Mouse (Mus musculus) left cerebral cortex, adult 11 months (tissue): ENCODE measurements around the gene Rhox1.
A peak's percentile ranks its signal among the peaks of the same experiment; 100 is the strongest.
"Not testable (repeated sequence)": the region's sequence is repeated elsewhere in the genome, so short reads cannot be mapped to it uniquely, and the experiment has no call there.

ENCODE experiments used
- DNase-seq: peaks from one replicate; pipeline ENCODE4 v3.0.0; 2022; ENCODE audit warnings: low spot score

The Rhox1 gene

DNA sequence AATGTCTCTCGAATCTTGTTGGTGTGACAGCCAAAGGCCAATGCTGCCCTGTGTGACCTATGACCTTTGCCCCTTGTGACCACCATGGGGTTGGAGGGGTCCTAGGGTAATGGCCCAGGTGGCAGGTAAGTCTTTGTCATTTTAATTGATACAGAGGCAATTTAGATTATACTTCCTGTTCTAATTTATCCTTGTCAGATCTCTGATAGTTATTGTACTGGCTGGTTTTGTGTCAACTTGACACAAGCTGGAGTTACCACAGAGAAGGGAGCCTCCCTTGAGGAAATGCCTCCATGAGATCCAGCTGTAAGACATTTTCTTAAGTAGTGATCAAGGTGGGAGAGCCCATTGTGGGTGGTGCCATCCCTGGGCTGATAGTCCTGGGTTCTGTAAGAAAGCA lies at the start of gene Rhox1:
Gene Rhox1, minus strand, starts transcription at position 101 of the 400 bp plus-strand sequence.
- DNase-seq: not testable (repeated sequence)

DNA sequence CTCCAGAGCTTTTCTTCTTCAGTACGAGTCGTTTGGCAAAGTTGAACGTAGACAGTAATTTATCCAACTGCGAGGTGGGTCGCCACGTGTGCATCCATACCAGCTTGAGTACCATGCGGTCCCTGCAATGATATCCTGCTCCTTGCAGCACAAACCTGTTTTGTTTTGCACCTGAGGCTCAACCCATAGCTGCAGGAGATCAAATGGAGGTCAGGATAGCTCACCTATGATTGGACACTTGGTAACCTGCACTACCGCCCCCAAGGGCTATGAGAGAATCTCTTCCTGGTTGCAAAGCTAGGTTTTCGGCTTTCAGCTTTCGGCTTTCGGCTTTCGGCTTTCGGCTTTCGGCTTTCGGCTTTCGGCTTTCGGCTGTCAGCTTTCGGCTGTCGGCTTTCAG lies 43.0 kb upstream of the Rhox1 start, which contains the start of gene Rhox4a:
Gene Rhox4a, plus strand, starts transcription at position 301 of the 400 bp plus-strand sequence.
- not testable (repeated sequence) for DNase-seq

DNA sequence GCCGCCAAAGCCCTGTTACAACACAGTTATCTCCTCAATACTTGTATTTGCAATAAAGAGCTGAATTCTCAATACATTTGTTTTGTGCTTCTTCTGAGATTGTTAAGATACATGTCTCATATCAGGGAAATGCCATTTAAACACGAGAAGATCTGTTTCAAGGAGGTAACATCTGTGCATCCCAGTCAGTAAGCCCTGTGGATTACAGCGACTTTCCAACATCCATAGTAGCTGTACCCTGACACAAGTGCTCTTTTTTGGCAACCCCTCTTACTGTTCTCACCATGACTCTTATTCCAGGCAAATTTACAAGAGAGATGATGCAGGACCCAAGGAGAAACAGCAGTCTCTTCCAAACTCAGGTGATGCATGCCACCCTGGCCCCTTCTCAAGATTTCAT lies 27.6 kb upstream of the Rhox1 start, which contains the start of gene Rhox3a:
Gene Rhox3a, plus strand, starts transcription at position 301 of the 400 bp plus-strand sequence.
- not testable (repeated sequence) for DNase-seq

DNA sequence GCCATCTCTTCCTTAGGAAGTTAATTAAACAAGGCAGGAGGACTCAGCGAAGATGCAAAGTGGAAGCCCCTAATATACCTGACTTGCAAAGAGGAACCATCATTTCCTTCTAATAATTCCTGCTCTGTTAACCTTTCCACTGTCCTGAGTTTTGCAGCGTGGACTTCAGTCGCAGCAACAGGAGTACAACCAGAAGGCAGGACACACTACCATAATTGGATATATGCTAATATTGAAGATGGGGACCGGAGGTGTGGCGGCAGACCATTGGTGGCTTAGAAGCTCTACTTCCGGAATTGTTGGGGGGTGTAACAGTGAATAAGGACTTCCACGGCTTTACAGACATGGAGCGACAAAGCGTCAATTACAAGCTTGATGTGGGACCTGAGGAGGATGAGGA lies 22.6 kb upstream of the Rhox1 start, which contains the start of gene Rhox2a:
Gene Rhox2a, plus strand, starts transcription at position 301 of the 400 bp plus-strand sequence.
- DNase-seq: not testable (repeated sequence)

DNA sequence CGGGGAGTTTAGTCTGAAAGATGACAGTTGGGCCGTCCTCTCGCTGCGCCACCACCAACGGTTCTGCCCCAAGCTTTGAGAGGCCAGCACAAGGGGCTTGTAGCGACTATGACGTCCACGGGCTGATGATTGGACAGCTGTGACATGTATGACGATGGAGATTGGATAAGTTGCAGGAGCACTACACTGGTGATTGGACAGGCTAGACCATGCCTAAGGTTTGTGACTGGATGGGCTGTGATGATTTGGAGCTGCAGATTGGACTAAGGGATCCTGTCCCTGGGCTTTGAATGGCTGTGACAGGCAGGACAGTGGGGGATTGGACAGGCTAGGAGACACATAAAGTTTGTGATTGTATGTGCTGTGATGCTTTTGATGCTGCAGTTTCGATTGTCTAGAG lies 11.1 kb downstream of the Rhox1 start, which contains the start of gene Gm9:
Gene Gm9, minus strand, starts transcription at position 101 of the 400 bp plus-strand sequence.
- no peak for DNase-seq

DNA sequence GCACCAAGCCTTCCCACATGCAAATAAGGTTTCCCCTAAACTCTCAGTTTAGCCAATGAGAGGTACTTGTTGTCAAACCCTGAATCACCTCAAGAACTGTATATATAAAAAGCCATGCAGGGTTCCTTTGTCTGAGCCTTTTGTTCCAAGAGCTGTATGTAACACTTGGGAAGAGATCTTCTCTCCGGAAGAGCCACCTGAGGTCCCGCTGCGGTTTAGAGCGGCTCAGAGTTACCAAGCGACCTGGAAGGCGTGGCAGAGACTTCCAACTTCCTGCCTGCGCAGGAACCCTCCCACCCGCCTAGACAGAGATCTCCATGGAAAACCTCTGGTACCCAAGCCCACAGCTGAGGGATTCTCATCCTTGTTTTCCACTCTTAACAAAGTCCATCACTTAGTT lies 23.4 kb downstream of the Rhox1 start:
- no peak for DNase-seq

DNA sequence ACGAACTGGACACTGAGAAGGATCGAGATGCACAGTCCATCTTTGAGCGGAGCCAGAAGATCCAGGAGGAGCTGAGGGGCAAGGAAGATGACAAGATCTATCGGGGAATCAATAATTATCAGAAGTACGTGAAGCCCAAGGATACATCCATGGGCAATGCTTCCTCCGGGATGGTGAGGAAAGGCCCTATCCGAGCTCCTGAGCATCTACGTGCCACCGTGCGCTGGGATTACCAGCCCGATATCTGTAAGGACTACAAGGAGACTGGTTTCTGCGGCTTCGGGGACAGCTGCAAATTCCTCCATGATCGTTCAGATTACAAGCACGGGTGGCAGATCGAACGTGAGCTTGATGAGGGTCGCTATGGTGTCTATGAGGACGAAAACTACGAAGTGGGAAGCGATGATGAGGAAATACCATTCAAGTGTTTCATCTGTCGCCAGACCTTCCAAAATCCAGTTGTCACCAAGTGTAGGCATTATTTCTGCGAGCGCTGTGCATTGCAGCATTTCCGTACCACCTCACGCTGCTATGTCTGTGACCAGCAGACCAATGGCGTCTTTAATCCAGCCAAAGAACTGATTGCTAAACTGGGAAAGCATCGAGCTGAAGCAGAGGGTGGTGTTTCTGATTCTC lies 30.2 kb downstream of the Rhox1 start:
- no peak for DNase-seq

DNA sequence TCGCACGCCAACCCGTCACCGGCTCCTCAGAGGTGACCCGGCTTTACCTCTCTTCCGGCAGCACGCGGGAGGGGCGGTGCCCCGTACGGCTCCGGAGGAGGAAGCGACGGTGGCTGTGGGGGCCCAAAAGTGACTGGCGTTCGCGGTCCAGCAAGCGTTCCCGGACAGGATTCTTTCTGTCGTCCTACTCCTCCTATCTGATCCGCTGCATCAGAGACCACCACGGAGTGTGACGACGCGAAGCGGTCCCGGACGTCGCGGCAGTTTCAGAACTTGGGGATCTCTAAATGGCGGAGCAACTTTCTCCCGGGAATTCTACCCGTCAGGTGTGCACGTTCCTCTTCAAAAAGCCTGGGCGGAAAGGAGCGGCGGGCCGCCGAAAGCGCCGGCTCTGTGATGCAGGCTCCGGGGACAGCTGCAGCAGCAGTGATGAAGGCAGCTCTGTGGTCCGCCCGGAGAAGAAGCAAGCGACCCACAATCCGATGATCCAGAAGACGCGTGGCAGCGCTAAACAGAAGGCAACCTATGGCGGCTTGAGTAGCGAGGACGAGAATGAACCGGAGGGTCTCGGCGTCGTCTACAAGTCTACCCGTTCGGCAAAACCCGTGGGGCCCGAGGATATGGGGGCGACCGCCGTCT lies 30.8 kb downstream of the Rhox1 start, which contains the start of the genes Ndufa1 and Rnf113a1:
Gene Ndufa1, minus strand, starts transcription at position 59 of the 639 bp plus-strand sequence.
Gene Rnf113a1, plus strand, starts transcription at position 141 of the 639 bp plus-strand sequence.
- peak; percentile 38 for DNase-seq

DNA sequence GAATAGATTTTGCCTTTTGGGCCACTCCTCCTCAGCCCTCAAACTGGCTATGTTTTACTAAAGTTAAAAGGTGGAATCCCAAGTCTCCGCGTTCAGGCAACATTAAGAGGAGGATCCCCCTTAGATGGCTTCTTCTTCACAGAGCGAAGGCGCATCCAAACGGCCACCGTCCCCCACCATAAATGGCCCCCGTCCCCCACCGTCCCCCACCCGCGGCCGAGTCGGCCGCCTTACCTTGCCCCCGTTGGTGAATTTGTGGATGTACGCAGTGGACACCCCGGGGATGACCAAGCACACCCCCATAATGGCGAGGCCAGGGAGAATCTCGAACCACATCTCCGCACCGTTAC lies 31.3 kb downstream of the Rhox1 start:
- DNase-seq: no peak

DNA sequence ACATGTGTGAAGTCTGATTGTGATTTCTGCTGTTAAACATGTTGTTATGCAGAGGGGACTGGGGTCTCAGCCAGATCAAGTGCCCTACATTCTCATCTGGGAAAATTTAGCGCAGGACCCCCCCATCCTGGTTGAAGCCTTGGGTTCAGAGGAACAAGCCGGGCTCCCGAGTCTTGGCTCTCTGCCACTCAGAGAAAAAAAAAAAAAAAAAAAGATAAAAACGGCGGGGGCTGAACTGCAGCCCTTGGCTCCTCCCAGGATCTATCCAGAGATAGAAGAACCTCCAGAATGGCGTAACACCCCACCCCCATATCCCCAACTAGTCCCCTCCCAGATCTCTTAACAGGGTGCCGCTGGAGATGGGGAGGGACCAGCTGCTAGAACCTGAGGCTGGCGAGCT lies 37.7 kb downstream of the Rhox1 start:
- DNase-seq: not testable (repeated sequence)

DNA sequence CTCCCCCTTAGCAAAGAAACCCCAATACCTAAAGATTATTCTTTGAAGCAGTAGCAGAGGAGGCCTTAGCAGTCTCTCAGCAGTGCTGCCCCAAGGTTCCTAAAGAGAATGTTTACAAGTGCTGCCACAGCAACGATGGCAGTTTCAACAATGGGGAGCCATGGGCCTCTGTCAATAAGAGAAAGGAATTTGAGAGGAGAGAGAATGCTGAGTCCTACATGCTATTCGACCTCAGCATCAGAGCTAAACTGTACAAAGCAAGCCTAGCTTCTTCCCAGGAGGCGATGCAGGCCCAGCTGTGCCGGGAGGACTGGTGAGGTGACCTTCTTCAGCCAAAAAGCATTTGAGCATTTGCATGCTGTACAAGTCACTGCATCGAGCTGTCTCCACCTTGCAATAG lies 53.3 kb downstream of the Rhox1 start, which contains the start of gene Akap14:
Gene Akap14, minus strand, starts transcription at position 101 of the 400 bp plus-strand sequence.
- no peak for DNase-seq

DNA sequence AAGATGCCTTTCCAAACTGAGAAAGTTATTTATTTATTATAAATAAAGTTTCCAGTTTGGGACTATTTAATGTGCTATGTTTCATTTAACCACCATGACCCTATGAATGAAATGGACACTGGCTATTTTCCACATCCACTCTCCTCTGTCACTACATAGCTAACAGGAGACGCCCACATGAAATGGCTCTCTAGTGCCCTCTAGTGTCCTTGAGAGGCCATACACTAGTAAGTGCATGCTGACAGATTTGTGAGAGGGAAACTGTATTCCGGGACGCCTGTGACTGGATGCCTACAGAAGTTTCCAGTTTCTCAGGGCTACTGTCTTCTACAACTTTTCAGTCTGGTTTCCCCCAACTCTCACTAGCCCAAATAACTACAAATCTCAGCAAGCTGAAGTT lies 55.0 kb downstream of the Rhox1 start:
- DNase-seq: no peak
